Mouse (Mus musculus) intestine, postnatal 0 days (tissue): ENCODE data around the gene Pakap. TPM values are rescaled to one million over a fixed set of nuclear protein-coding genes. Genes with fewer than 3 reads are reported as not detected.

Experiments used
- ATAC-seq: fragments of 200-750 bp; cut with Nextera tagmentation; 2 replicates; pipeline ENCODE4 v1.8.0; 2017; ENCODE audit warnings: mild to moderate bottlenecking, moderate TSS enrichment, moderate library complexity
- H3K27ac ChIP-seq: fragments of 300-500 bp; sonication (generic); 2 replicates; pipeline ENCODE4 v1.5.1; 2014; ENCODE audit warnings: mild to moderate bottlenecking, low read depth, low read length, moderate library complexity
- H3K27me3 ChIP-seq: fragments of 300-500 bp; sonication (generic); replicated peaks from 2 replicates; pipeline ENCODE4 v1.6.1; 2014; ENCODE audit warnings: low read length, mixed read lengths; ENCODE audit not compliant: control insufficient read depth, insufficient read depth
- H3K36me3 ChIP-seq: fragments of 300-500 bp; sonication (generic); 2 replicates; pipeline ENCODE4 v1.6.1; 2014; ENCODE audit warnings: mild to moderate bottlenecking, moderate library complexity; ENCODE audit not compliant: control insufficient read depth, insufficient read depth
- H3K4me1 ChIP-seq: fragments of 300-500 bp; sonication (generic); replicated peaks from 2 replicates; pipeline ENCODE4 v1.6.1; 2014; ENCODE audit warnings: antibody characterized with exemption, low read length, mixed read lengths; ENCODE audit not compliant: control insufficient read depth, insufficient read depth
- H3K4me2 ChIP-seq: fragments of 300-500 bp; sonication (generic); replicated peaks from 2 replicates; pipeline ENCODE4 v1.6.1; 2014; ENCODE audit warnings: low read depth, mild to moderate bottlenecking, moderate library complexity
- H3K4me3 ChIP-seq: fragments of 300-500 bp; sonication (generic); 2 replicates; pipeline ENCODE4 v1.5.1; 2014; ENCODE audit warnings: low read depth, low read length
- H3K9ac ChIP-seq: fragments of 300-500 bp; sonication (generic); 2 replicates; pipeline ENCODE4 v1.6.1; 2014; ENCODE audit warnings: mild to moderate bottlenecking, low read depth, low read length
- H3K9me3 ChIP-seq: fragments of 300-500 bp; sonication (generic); 2 replicates; pipeline ENCODE4 v1.6.1; 2016; ENCODE audit warnings: mixed run types; ENCODE audit not compliant: control insufficient read depth
- CTCF ChIP-seq: sonication (generic); IDR thresholded peaks from 2 replicates; pipeline ENCODE4 v1.5.1; 2016; ENCODE audit warnings: low read depth, mild to moderate bottlenecking, control low read depth, antibody characterized with exemption, moderate library complexity
- WGBS: fragments of 180-500 bp; shearing (Covaris S2); extraction: QIAGEN DNeasy Blood & Tissue Kit; methylation state at CpG from one replicate; pipeline ENCODE4 v1.1.7; 2014; 5-methylcytosine and 5-hydroxymethylcytosine counted together
- polyA plus RNA-seq: library from polyadenylated mRNA; unstranded; fragments of >200 nt; fragmentation: Nextera tagmentation; extraction: Ambion mirVana; gene quantifications from 2 replicates; pipeline ENCODE4 v1.2.1, GENCODE M21; 2015

The Pakap gene
- polyA plus RNA-seq, 1 experiment from 2014 or later: 8.6 TPM

DNA sequence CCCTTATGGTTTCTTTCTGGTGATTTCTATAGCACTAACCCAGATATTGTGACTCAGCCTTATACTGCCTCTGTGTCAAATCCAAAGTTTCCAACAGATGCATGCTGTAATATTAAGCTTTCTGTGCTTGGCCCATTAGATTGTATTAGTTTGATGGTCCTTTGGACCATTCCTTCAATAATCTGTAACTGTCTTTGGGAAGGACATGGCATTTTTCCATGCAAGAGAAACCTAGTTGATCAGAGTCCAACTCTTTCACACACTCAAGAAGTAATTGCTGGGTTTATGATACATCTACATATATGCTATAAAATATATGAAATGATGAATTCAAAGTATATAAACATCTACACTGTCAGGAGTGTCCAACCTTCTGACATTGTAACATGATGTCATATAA, 147.9 kb downstream of the Pakap start:
- H3K4me3 ChIP-seq: no peak overlapping the region
- H3K27me3 ChIP-seq: no peaks in the 10 kb centered on the region
- H3K9me3 ChIP-seq: no peaks in the 10 kb centered on the region
- no peak for TF ChIP-seq CTCF
- ATAC-seq: no peak
- no peak overlapping the region for H3K9ac ChIP-seq
- H3K27ac ChIP-seq: no peak overlapping the region
- H3K4me1 ChIP-seq: no peaks in the 10 kb centered on the region
- no peak overlapping the region for H3K4me2 ChIP-seq
- no peaks in the 10 kb centered on the region for H3K36me3 ChIP-seq

- Histone ChIP-seq H3K4me1 (no peaks in the 10 kb centered on the region), H3K4me2 (no peak overlapping the region), H3K9ac (no peak overlapping the region), H3K27ac (no peak overlapping the region), H3K27me3 (no peaks in the 10 kb centered on the region), H3K9me3 (no peaks in the 10 kb centered on the region), H3K36me3 (no peaks in the 10 kb centered on the region), H3K4me3 (no peak overlapping the region)
- WGBS: 63% methylated on average over 4 of the region's 4 CpGs
- TF ChIP-seq CTCF: no peak
- no peak for ATAC-seq
These were observed 148.8 kb downstream of the Pakap start for GRCm38 (mm10) chr4:57716735-57717134.

DNA sequence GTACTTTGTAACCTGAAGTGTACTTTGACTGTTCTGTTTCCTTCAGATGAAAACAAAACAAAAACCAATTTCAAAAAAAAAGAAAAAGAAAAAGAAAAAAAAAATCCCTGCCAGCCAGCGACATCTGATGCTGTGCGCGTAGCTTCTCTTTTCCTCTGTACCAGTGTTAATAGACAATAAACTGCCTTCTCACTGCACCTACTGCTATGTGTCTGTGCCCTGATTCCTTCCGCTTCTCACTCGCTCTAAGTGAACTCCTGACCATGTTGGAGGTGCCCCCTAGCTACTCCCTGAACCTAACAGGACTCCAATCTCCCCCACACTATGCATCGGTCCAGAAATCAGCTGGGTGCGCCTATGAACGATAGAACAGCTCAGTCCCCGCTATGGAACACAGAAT, 149.4 kb downstream of the Pakap start, which contains the start of gene Akap2:
TSS of gene Akap2 (plus strand) at position 304 of the 400 bp plus-strand sequence.
- Histone ChIP-seq H3K9me3 (no peaks in the 10 kb centered on the region), H3K4me3 (no peak within 1 kb of the TSS), H3K27me3 (no peaks in the 10 kb centered on the region), H3K27ac (no peak within 1 kb of the TSS), H3K4me2 (no peak within 1 kb of the TSS), H3K9ac (no peak within 1 kb of the TSS), H3K36me3 (no peaks in the 10 kb centered on the region), H3K4me1 (no peaks in the 10 kb centered on the region)
- no peak for ATAC-seq
- no peak for TF ChIP-seq CTCF
- WGBS: 82% methylated on average over 9 of the region's 9 CpGs

- Histone ChIP-seq H3K9me3 (no peaks in the 10 kb centered on the region), H3K27me3 (no peaks in the 10 kb centered on the region), H3K4me3 (no peak overlapping the region), H3K27ac (no peak overlapping the region), H3K4me2 (no peak overlapping the region), H3K36me3 (no peaks in the 10 kb centered on the region), H3K4me1 (no peaks in the 10 kb centered on the region), H3K9ac (no peak overlapping the region)
- WGBS: 92% methylated on average over 1 of the region's 1 CpGs
- no peak for ATAC-seq
- TF ChIP-seq CTCF: peak; percentile 25; the same call in 1 of the 2 replicates
These were observed 151.4 kb downstream of the Pakap start for GRCm38 (mm10) chr4:57719370-57719769.

- Histone ChIP-seq H3K9me3 (no peaks in the 10 kb centered on the region), H3K4me3 (no peak overlapping the region), H3K4me1 (no peaks in the 10 kb centered on the region), H3K27me3 (no peaks in the 10 kb centered on the region), H3K36me3 (no peaks in the 10 kb centered on the region), H3K27ac (no peak overlapping the region), H3K4me2 (no peak overlapping the region), H3K9ac (no peak overlapping the region)
- ATAC-seq: no peak
- WGBS: 55% methylated on average over 7 of the region's 7 CpGs
- TF ChIP-seq CTCF: no peak
These were observed 152.9 kb downstream of the Pakap start for GRCm38 (mm10) chr4:57720869-57721361.

DNA sequence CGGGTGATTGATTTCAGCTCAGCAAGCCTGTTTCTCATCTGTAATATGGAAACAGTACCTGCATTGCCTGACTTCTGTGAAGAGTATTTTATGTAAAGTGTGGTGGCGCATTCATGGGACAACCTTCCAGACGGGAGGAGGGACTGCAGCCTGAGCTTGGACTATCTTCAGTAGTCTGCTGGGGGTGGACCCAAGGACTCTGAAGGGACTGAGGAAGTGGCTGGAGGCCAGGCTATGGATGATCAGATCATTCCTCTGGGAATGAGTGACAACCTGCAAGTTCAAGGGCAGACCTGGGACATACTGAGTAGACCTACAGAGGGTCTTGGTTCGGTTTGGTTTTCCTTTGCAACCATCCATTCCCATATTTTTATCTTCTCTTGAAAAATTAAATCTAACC, 154.3 kb downstream of the Pakap start:
- no peak for ATAC-seq
- no peaks in the 10 kb centered on the region for H3K27me3 ChIP-seq
- H3K4me2 ChIP-seq: no peak overlapping the region
- H3K36me3 ChIP-seq: no peaks in the 10 kb centered on the region
- H3K4me1 ChIP-seq: no peaks in the 10 kb centered on the region
- TF ChIP-seq CTCF: no peak
- no peak overlapping the region for H3K4me3 ChIP-seq
- H3K9ac ChIP-seq: no peak overlapping the region
- no peak overlapping the region for H3K27ac ChIP-seq
- 85% methylated on average over 4 of the region's 4 CpGs for WGBS
- H3K9me3 ChIP-seq: no peaks in the 10 kb centered on the region

GRCm38 (mm10) chr4:57723659-57724058, 155.7 kb downstream of the Pakap start:
- peak; percentile 59 for TF ChIP-seq CTCF
- Histone ChIP-seq H3K27ac (no peak overlapping the region), H3K36me3 (no peaks in the 10 kb centered on the region), H3K9me3 (no peaks in the 10 kb centered on the region), H3K4me3 (no peak overlapping the region), H3K4me2 (no peak overlapping the region), H3K4me1 (no peaks in the 10 kb centered on the region), H3K9ac (no peak overlapping the region), H3K27me3 (no peaks in the 10 kb centered on the region)
- WGBS: 59% methylated on average over 2 of the region's 2 CpGs
- ATAC-seq: no peak
